Mouse (Mus musculus) layer of hippocampus, adult 2 months (tissue): ENCODE results near the gene Eno1. TPM values are rescaled to one million over a fixed set of nuclear protein-coding genes. Genes with fewer than 3 reads are reported as not detected.

ENCODE experiments used
- DNase-seq, 2 experiments: peaks; one replicate each; pipeline ENCODE4 v3.0.0; 2022; ENCODE audit warnings: low spot score in 2 of 2
- H3K27ac ChIP-seq: fragments of 200-600 bp; 2 replicates; pipeline ENCODE4 v1.8.1; 2022
- H3K4me3 ChIP-seq: fragments of 200-600 bp; 2 replicates; pipeline ENCODE4 v1.8.1; 2022; ENCODE audit warnings: mild to moderate bottlenecking
- CTCF ChIP-seq: fragments of 200-600 bp; conservative IDR thresholded peaks from 2 replicates; pipeline ENCODE4 v1.8.1; 2022; ENCODE audit warnings: antibody characterized with exemption, mild to moderate bottlenecking, moderate library complexity
- long read RNA-seq, 2 experiments: library from polyadenylated mRNA; stranded (forward); transcript quantifications; one replicate each; pipeline ENCODE4 v2.0.0; 2021; ENCODE audit warnings: borderline mapping rate in 2 of 2
- total RNA-seq, 2 experiments: library from RNA; stranded (reverse); gene quantifications; 2 replicates each; pipeline ENCODE4 v1.2.3; 2021

Eno1 gene
- 100 to 1,000 TPM; 416 to 423 TPM for total RNA-seq
- long read RNA-seq, experiment 1, transcript Eno1-207 (3 exons, 578 nt), result minor isoform, 5 of 540 reads
- long read RNA-seq, experiment 1, transcript Eno1-202 (12 exons, 2,027 nt), result major isoform, 485 of 540 reads
- long read RNA-seq, experiment 1, partial matches to known transcripts, result 21 of 540 reads
- long read RNA-seq, experiment 1, other reads (novel, unspliced or antisense), result 28 of 540 reads
- long read RNA-seq, experiment 2, transcript Eno1-202 (12 exons, 2,027 nt), result major isoform, 777 of 830 reads
- long read RNA-seq, experiment 2, partial matches to known transcripts, result 23 of 830 reads
- long read RNA-seq, experiment 2, other reads (novel, unspliced or antisense), result 26 of 830 reads

DNA sequence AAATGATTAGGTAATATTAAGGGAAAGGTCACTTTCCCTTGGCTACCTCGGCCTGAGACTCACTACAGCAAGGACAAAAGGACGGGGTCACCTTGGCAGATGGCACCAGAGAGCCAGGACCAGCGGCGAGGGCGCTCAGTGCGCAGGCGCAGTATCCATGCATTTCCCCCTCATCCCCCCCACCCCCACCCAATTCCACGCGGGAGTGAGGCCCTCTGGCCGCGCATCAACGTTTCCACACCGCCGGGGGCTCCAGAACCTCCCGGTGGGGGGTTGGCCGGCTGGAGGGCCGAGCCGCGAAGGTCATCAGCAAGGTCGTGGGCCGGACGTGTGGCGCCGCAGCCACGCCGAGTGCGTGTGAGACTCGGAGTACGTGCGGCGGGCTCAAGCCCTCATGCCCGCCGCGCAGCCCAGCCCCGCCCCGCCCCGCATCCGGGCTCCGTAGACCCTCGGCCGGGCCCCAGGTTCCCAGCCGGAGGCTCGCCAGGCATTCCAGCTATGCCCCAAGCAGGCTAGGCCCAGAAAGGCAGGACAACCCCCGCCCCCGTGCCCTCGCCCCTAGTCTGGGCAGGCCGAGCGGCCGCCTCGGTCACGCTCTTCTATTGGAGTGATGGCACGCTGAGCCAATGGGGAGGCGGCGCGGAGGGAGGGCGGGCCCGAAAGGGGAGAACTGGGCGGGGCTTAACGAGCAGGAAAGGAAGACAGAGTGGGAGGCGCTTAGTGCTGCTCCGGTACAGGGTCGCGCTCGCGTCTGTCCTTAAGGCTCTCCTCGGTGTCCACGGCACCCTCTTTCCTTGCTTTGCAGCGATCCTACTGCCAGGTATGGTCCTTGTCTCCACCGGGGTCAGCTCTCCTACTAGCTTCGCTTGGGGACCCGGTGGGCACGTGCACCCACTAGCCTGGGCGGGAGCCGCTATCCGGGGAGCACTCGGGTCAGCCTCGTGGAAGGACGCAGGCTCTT is at the start of gene Eno1:
TSS of gene Eno1 (plus strand) at position 201 of the 961 bp plus-strand sequence.
- peak; percentile 92 to 97 for DNase-seq
- H3K27ac ChIP-seq, result peak within 1 kb of the TSS; percentile 99
- TF ChIP-seq CTCF, result peak; percentile 19; the same call in 1 of the 2 replicates

DNA sequence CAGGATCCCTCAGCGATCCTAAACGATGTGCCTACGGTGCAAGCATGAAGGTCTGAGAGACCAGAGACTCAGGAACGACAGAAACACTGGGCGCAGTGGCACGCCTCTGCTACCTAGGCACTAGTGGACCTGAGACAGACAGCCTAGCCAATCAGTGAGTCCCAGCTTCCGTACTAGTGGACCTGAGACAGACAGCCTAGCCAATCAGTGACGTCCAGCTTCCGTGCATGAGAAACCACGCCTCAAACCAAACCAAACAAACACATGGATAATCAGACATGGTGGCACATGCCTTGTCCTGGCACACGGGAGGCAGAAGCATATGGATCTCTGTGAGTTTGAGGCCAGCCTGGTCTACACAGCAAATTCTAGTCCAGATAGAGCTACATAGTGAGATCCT is 48.3 kb upstream of the Eno1 start:
- H3K4me3 ChIP-seq, result no peak overlapping the region
- no peak for TF ChIP-seq CTCF
- no peak overlapping the region for H3K27ac ChIP-seq
- DNase-seq, result no peak

More for the DNA sequence above, at the start of gene Eno1:
- peak within 1 kb of the TSS; percentile 88 for H3K4me3 ChIP-seq

DNA sequence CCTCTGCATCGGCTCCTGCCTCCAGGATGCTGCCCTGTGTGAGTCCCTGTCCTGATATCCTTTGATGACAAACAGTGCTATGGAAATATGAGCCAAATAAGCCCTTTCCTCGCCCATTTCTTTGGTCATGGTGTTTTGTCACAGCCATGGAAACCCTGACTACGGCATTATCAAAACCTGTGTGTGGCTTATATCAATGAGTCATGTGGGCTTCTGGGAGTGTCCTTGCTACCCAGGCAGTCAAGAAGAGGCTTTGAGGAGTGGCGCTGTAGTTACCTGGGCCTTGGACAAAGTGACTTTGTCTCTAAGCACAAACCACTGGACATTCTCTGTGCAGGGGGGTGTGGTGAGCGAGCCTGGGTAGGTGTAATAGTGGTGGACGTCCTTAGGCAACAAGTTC is 44.3 kb upstream of the Eno1 start:
- no peak overlapping the region for H3K4me3 ChIP-seq
- TF ChIP-seq CTCF, result no peak
- no peak for DNase-seq
- H3K27ac ChIP-seq, result no peak overlapping the region

DNA sequence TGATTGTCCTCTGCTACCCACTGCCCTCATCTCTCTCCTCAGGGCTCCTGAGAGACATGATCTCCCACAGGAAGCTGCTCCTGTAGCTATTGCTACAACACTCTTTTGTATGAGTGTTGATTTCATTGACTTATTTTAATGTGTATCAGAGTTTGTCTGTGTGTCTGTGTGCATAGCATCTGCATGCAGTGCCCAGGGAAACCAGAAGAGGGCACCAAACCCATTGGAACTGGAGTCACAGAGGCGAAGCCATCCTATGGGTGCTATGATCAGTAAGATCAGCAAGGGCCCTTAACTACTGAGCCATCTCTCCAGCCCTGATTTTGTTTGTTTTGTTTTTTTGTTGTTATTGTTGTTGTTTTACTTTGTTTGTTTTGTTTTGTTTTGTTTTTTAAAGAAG is 42.6 kb upstream of the Eno1 start:
- no peak overlapping the region for H3K4me3 ChIP-seq
- DNase-seq, result no peak
- peak; percentile 75 for TF ChIP-seq CTCF
- H3K27ac ChIP-seq, result no peak overlapping the region

DNA sequence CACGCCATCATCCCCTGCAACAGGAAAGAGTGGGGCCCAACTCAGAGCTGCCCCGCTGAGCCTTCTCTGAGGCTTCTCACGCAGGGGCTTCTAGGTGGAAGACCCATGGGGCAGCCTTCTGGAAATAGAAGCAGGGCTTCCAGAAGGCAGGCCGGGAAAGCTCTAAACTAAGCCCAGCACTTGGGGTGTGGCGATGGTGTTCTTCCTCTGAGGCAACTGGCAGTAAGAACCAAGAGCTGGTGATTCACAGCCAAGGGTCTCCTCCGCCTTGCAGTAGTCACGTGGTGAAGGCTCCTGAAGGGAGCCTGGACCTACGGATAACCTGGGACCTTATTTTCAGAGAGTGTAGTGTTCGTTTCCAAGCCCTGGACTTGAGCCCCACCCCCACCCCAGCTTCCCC is 38.3 kb upstream of the Eno1 start:
- DNase-seq, result no peak
- no peak for TF ChIP-seq CTCF
- no peak overlapping the region for H3K4me3 ChIP-seq
- H3K27ac ChIP-seq, result no peak overlapping the region

DNA sequence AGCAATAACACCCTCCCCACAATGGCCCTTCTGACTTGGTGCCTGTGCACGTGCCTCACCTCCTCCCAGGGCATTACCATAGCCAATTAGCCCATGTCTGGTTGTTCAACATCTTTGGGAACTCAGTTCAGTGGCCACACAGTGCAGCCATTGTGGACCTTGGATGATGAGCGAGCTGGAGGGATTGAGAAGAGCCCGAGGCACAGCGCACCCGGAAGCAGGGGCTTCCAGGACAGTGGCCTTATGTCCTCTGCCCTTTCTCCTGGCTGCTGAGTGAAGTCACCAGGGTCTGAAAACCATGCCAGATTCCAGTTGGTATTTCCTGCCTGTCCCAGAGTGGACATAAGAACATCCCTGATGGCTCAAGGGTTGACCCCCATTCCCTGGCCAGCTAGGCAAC is 35.3 kb upstream of the Eno1 start, which contains the start of gene Car6:
TSS of gene Car6 (minus strand) at position 101 of the 400 bp plus-strand sequence.
- no peak within 1 kb of the TSS for H3K4me3 ChIP-seq
- no peak for TF ChIP-seq CTCF

DNA sequence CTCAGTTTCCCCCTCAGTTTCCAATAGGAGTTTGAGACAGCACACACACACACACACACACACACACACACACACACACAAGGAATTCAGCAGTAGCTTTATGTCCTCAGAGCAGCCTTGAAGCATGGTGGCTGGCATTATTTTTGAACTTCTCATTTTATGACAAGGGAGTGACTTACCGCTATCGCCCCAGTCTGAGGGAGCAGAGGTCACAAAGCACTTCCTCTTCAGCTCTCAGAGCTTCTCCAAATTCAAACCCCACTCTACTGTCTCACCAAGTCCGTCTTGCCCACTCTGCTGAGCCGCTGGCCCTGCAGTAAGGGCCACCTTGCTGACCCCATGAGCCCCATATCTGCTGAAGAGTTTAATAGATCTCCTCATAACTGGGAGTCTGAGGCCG is 33.8 kb upstream of the Eno1 start:
- Histone ChIP-seq H3K27ac (no peak overlapping the region), H3K4me3 (no peak overlapping the region)
- DNase-seq, result no peak
- no peak for TF ChIP-seq CTCF

More for the DNA sequence above, 35.3 kb upstream of the Eno1 start, which contains the start of gene Car6:
- H3K27ac ChIP-seq, result no peak within 1 kb of the TSS
- no peak for DNase-seq

DNA sequence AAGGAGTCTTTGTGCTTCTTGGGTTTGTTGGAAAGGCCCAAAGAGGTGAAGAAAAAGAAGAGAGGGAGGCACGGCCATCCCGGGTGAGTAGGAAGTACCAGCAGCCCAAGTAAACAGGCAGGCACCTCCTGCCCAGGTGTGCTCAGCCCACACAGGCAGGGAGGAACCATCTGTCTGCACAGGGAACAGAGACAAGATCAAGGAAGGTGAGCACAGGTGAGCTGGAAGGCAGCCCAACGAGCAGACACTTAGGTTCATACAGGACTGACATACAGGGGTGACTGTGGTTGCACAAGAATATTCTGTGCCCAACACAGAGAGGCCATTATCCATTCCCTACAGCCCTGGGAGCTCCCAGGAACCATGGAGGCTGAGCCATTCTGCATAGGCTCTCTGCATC is 31.6 kb upstream of the Eno1 start:
- no peak overlapping the region for H3K4me3 ChIP-seq

DNA sequence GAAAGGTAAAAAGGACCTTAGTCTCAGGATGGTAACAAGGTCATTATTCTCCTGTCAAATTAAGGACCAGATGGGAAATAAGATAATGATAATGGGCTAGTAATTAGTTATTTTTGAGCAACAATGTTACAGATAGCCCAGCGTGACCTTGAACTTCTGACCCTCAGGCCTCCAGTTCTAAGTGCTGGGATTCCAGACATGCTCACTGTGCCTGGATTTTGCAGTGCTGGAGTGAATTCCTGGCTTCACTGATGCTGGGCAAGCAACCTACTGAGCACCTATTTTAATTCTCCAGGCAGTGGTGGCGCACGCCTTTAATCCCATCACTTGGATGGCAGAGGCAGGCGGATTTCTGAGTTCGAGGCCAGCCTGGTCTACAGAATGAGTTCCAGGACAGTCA is 26.8 kb upstream of the Eno1 start:
- Histone ChIP-seq H3K4me3 (no peak overlapping the region), H3K27ac (no peak overlapping the region)
- TF ChIP-seq CTCF, result no peak
- DNase-seq, result no peak

More for the DNA sequence above, 31.6 kb upstream of the Eno1 start:
- TF ChIP-seq CTCF, result no peak
- no peak for DNase-seq
- H3K27ac ChIP-seq, result no peak overlapping the region

DNA sequence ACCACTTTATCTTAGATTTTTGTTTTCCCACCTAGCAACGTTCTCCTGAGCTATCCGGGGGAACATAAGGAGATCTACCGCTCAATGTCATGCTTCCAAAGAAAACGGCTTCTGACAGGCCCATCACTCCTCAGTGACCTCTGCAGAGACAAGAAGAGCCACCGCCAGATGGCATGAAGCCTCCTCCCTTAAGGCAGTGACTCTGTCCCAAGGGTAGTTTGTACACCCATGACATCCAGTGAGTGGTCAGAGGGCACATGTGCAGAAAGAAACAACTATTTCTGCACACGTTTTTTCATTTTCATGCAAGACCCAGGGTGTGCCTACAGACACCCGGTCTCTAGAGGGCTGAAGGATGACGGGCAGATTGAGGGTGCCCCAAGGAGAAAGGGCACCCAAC is 26.2 kb upstream of the Eno1 start:
- no peak for DNase-seq
- no peak overlapping the region for H3K4me3 ChIP-seq
- H3K27ac ChIP-seq, result no peak overlapping the region
- TF ChIP-seq CTCF, result no peak

DNA sequence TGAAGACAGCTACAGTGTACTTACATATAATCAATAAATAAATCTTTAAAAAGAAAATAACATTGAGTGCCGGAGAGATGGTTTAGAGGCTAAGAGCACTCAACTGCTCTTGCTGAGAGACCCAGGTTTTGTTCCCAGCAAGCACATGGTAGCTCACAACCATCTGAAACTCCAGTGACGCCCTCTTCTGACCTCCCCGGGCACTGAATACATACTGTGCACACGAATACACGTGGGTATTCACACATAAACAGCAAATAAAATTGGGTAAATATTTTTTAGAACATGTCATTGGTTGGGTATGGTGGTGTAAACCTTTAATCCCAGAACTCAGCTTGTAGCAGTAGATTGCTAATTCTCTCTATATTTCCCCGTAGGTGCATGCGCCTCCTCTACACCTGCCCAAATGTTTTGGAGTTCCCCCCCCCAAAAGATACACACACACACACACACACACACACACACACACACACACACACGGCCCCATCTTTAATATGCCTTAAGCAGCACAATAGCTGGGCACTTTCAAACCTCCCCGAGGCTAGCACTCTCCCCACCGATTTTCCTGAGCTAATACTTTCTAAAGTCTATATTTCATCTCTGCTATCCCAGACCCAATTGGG is 24.5 kb upstream of the Eno1 start:
- no peak for TF ChIP-seq CTCF
- Histone ChIP-seq H3K27ac (no peak overlapping the region), H3K4me3 (no peak overlapping the region)
- DNase-seq, result no peak

DNA sequence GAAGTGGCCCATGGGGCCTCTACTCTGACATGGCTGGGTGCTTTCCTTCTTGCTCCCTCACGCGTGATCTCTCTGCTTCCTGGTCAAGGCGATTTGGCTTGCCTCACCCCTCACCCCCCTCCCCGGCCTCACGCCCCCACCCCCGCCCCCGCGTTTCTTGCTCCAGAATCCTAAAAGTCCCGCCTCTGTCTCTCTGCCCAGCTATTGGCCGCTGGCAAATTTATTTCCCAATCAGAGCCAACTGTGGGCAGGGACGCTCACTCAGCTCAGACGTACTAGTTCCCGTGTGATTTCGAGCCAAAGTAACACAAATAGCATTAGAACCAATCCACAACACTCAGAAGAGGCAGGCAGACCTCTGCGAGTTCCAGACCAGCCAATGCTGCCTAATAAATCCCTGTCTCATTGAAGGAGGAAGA is 24.0 kb upstream of the Eno1 start:
- Histone ChIP-seq H3K27ac (no peak overlapping the region), H3K4me3 (peak overlapping the region; percentile 7; the same call in 1 of the 2 replicates)
- TF ChIP-seq CTCF, result no peak
- no peak for DNase-seq

DNA sequence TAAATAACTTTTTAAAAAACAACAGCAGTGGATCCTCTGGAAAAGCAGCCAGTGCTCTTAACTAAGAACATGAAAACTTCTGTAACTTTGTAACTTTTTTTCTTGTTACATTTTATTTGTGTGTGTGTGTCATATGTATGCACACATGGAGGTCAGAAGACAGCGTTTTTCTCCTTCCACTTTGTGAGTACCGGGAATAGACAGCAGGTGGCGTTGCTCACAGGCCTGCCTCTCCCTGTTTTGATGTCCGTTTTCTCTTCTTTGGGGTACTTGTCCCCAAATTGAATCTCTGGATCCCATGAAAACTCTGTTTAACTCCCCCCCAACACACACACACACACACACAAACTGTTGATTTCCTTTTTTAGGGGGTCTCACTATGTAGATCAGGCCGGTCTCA is 22.6 kb upstream of the Eno1 start:
- Histone ChIP-seq H3K27ac (no peak overlapping the region), H3K4me3 (no peak overlapping the region)
- DNase-seq, result no peak
- TF ChIP-seq CTCF, result peak; percentile 62
